Mouse (Mus musculus) kidney, embryonic 15.5 days (tissue): ENCODE data around the gene Cabin1. TPM values are rescaled to one million over a fixed set of nuclear protein-coding genes. Genes with fewer than 3 reads are reported as not detected.

Source experiments
- ATAC-seq: fragments of 200-750 bp; cut with Nextera tagmentation; replicated peaks from 2 replicates; pipeline ENCODE4 v1.8.0; 2017; ENCODE audit warnings: moderate TSS enrichment; ENCODE audit not compliant: low FRiP score
- H3K27ac ChIP-seq: fragments of 300-500 bp; sonication (generic); 2 replicates; pipeline ENCODE4 v1.5.1; 2015; ENCODE audit warnings: mild to moderate bottlenecking, inconsistent platforms
- H3K27me3 ChIP-seq: fragments of 300-500 bp; sonication (generic); 2 replicates; pipeline ENCODE4 v1.6.1; 2015; ENCODE audit warnings: inconsistent platforms
- H3K36me3 ChIP-seq: fragments of 300-500 bp; sonication (generic); 2 replicates; pipeline ENCODE4 v1.6.1; 2015; ENCODE audit warnings: inconsistent platforms
- H3K4me1 ChIP-seq: fragments of 300-500 bp; sonication (generic); 2 replicates; pipeline ENCODE4 v1.6.1; 2015; ENCODE audit warnings: inconsistent platforms
- H3K4me2 ChIP-seq: fragments of 300-500 bp; sonication (generic); 2 replicates; pipeline ENCODE4 v1.6.1; 2015; ENCODE audit warnings: moderate library complexity, mild to moderate bottlenecking, inconsistent platforms
- H3K4me3 ChIP-seq: fragments of 300-500 bp; sonication (generic); replicated peaks from 2 replicates; pipeline ENCODE4 v1.5.1; 2015; ENCODE audit warnings: mild to moderate bottlenecking, inconsistent platforms
- H3K9ac ChIP-seq: fragments of 300-500 bp; sonication (generic); 2 replicates; pipeline ENCODE4 v1.6.1; 2015; ENCODE audit warnings: mild to moderate bottlenecking, inconsistent platforms
- H3K9me3 ChIP-seq: fragments of 300-500 bp; sonication (generic); replicated peaks from 2 replicates; pipeline ENCODE4 v1.6.1; 2016; ENCODE audit warnings: inconsistent platforms
- WGBS: fragments of 180-500 bp; shearing (Covaris S2); methylation state at CpG from one replicate; pipeline ENCODE4 v1.1.7; 2015; ENCODE audit warnings: mixed read lengths; 5-methylcytosine and 5-hydroxymethylcytosine counted together
- polyA plus RNA-seq: library from polyadenylated mRNA; unstranded; fragments of >200 nt; fragmentation: Nextera tagmentation; extraction: Ambion mirVana; gene quantifications from 2 replicates; pipeline ENCODE4 v1.2.1, GENCODE M21; 2015

Cabin1 gene
- polyA plus RNA-seq, 1 experiment from 2014 or later = 35.1 TPM

GRCm38 (mm10) chr10:75675594-75675993 is 88.5 kb downstream of the Cabin1 start:
- Histone ChIP-seq H3K27ac (no peak overlapping the region), H3K9ac (no peak overlapping the region), H3K27me3 (no peaks in the 10 kb centered on the region), H3K9me3 (no peaks in the 10 kb centered on the region), H3K4me1 (peaks cover 9% of the 10 kb centered on the region; the same call in 1 of the 2 replicates), H3K36me3 (peaks cover 33% of the 10 kb centered on the region), H3K4me3 (no peak overlapping the region), H3K4me2 (no peak overlapping the region)
- WGBS = 89% methylated on average over 8 of the region's 8 CpGs
- ATAC-seq = no peak

GRCm38 (mm10) chr10:75669936-75670335 is 94.2 kb downstream of the Cabin1 start:
- no peak overlapping the region for H3K27ac ChIP-seq
- no peak overlapping the region for H3K4me3 ChIP-seq
- peaks cover 7% of the 10 kb centered on the region; the same call in 1 of the 2 replicates for H3K27me3 ChIP-seq
- no peaks in the 10 kb centered on the region for H3K9me3 ChIP-seq
- H3K4me1 ChIP-seq = peaks cover 20% of the 10 kb centered on the region
- no peak overlapping the region for H3K9ac ChIP-seq
- WGBS = 97% methylated on average over 1 of the region's 1 CpGs
- H3K36me3 ChIP-seq = peaks cover 33% of the 10 kb centered on the region
- H3K4me2 ChIP-seq = no peak overlapping the region
- no peak for ATAC-seq

- Histone ChIP-seq H3K9ac (peak overlapping the region; percentile 63), H3K4me1 (peaks cover 20% of the 10 kb centered on the region), H3K27me3 (peaks cover 7% of the 10 kb centered on the region; the same call in 1 of the 2 replicates), H3K4me2 (peak overlapping the region; percentile 98), H3K27ac (peak overlapping the region; percentile 66), H3K4me3 (peak overlapping the region; percentile 70), H3K36me3 (peaks cover 38% of the 10 kb centered on the region), H3K9me3 (no peaks in the 10 kb centered on the region)
- ATAC-seq = peak; percentile 84
- under 1% methylated on average over 23 of the region's 23 CpGs for WGBS
Measured at GRCm38 (mm10) chr10:75667911-75668270, 96.2 kb downstream of the Cabin1 start.

- H3K4me1 ChIP-seq = peaks cover 24% of the 10 kb centered on the region
- peak overlapping the region; percentile 98 for H3K4me2 ChIP-seq
- under 1% methylated on average over 63 of the region's 63 CpGs for WGBS
- peaks cover 7% of the 10 kb centered on the region; the same call in 1 of the 2 replicates for H3K27me3 ChIP-seq
- peak overlapping the region; percentile 66 for H3K27ac ChIP-seq
- peak overlapping the region; percentile 70 for H3K4me3 ChIP-seq
- peak overlapping the region; percentile 63 for H3K9ac ChIP-seq
- H3K9me3 ChIP-seq = no peaks in the 10 kb centered on the region
- ATAC-seq = peak; percentile 80
- peaks cover 44% of the 10 kb centered on the region for H3K36me3 ChIP-seq
Measured at GRCm38 (mm10) chr10:75667115-75667910, 96.8 kb downstream of the Cabin1 start.

- H3K27ac ChIP-seq = 0 out of 2 replicates have a peak overlapping the region, but pooled peaks have one; percentile 66
- WGBS = 45% methylated on average over 4 of the region's 4 CpGs
- H3K27me3 ChIP-seq = peaks cover 7% of the 10 kb centered on the region; the same call in 1 of the 2 replicates
- H3K9me3 ChIP-seq = no peaks in the 10 kb centered on the region
- ATAC-seq = no peak
- peak overlapping the region; percentile 63 for H3K9ac ChIP-seq
- H3K36me3 ChIP-seq = peaks cover 50% of the 10 kb centered on the region
- H3K4me1 ChIP-seq = peaks cover 24% of the 10 kb centered on the region
- H3K4me2 ChIP-seq = peak overlapping the region; percentile 98
- H3K4me3 ChIP-seq = peak overlapping the region; percentile 70
Measured at GRCm38 (mm10) chr10:75666451-75667030, 97.6 kb downstream of the Cabin1 start.

GRCm38 (mm10) chr10:75664673-75665270 is 99.4 kb downstream of the Cabin1 start:
- Histone ChIP-seq H3K27me3 (peaks cover 7% of the 10 kb centered on the region; the same call in 1 of the 2 replicates), H3K9me3 (no peaks in the 10 kb centered on the region), H3K4me2 (no peak overlapping the region), H3K9ac (no peak overlapping the region), H3K4me1 (peaks cover 24% of the 10 kb centered on the region), H3K27ac (no peak overlapping the region), H3K36me3 (peaks cover 44% of the 10 kb centered on the region), H3K4me3 (no peak overlapping the region)
- no peak for ATAC-seq
- WGBS = 91% methylated on average over 6 of the region's 6 CpGs

- Histone ChIP-seq H3K9me3 (no peaks in the 10 kb centered on the region), H3K36me3 (peaks cover 51% of the 10 kb centered on the region), H3K4me3 (no peak overlapping the region), H3K27me3 (no peaks in the 10 kb centered on the region), H3K4me1 (peaks cover 16% of the 10 kb centered on the region), H3K27ac (no peak overlapping the region), H3K4me2 (no peak overlapping the region), H3K9ac (no peak overlapping the region)
- ATAC-seq = no peak
- WGBS = 88% methylated on average over 4 of the region's 4 CpGs
Measured at GRCm38 (mm10) chr10:75662575-75662974, 101.6 kb downstream of the Cabin1 start.

GRCm38 (mm10) chr10:75661876-75662275 is 102.3 kb downstream of the Cabin1 start:
- H3K9ac ChIP-seq = no peak overlapping the region
- H3K4me3 ChIP-seq = no peak overlapping the region
- WGBS = 90% methylated on average over 3 of the region's 3 CpGs
- no peaks in the 10 kb centered on the region for H3K27me3 ChIP-seq
- H3K4me1 ChIP-seq = peaks cover 12% of the 10 kb centered on the region
- H3K4me2 ChIP-seq = no peak overlapping the region
- no peak overlapping the region for H3K27ac ChIP-seq
- no peak for ATAC-seq
- H3K9me3 ChIP-seq = no peaks in the 10 kb centered on the region
- H3K36me3 ChIP-seq = peaks cover 58% of the 10 kb centered on the region

GRCm38 (mm10) chr10:75661381-75661780 is 102.8 kb downstream of the Cabin1 start:
- H3K36me3 ChIP-seq = peaks cover 63% of the 10 kb centered on the region
- H3K27ac ChIP-seq = no peak overlapping the region
- no peak for ATAC-seq
- no peaks in the 10 kb centered on the region for H3K27me3 ChIP-seq
- 81% methylated on average over 6 of the region's 6 CpGs for WGBS
- H3K4me3 ChIP-seq = no peak overlapping the region
- no peak overlapping the region for H3K4me2 ChIP-seq
- H3K9ac ChIP-seq = no peak overlapping the region
- peaks cover 7% of the 10 kb centered on the region; the same call in 1 of the 2 replicates for H3K4me1 ChIP-seq
- H3K9me3 ChIP-seq = no peaks in the 10 kb centered on the region

- 96% methylated on average over 7 of the region's 7 CpGs for WGBS
- Histone ChIP-seq H3K4me1 (peaks cover 4% of the 10 kb centered on the region; the same call in 1 of the 2 replicates), H3K4me2 (no peak overlapping the region), H3K27ac (no peak overlapping the region), H3K27me3 (no peaks in the 10 kb centered on the region), H3K36me3 (peaks cover 83% of the 10 kb centered on the region), H3K9ac (no peak overlapping the region), H3K4me3 (no peak overlapping the region), H3K9me3 (no peaks in the 10 kb centered on the region)
- no peak for ATAC-seq
Measured at GRCm38 (mm10) chr10:75657772-75658171, 106.4 kb downstream of the Cabin1 start.

GRCm38 (mm10) chr10:75657165-75657564 is 107.0 kb downstream of the Cabin1 start:
- no peak overlapping the region for H3K27ac ChIP-seq
- H3K4me2 ChIP-seq = no peak overlapping the region
- no peaks in the 10 kb centered on the region for H3K9me3 ChIP-seq
- H3K27me3 ChIP-seq = no peaks in the 10 kb centered on the region
- peaks cover 83% of the 10 kb centered on the region for H3K36me3 ChIP-seq
- H3K4me3 ChIP-seq = no peak overlapping the region
- 96% methylated on average over 5 of the region's 5 CpGs for WGBS
- no peaks in the 10 kb centered on the region for H3K4me1 ChIP-seq
- ATAC-seq = no peak
- no peak overlapping the region for H3K9ac ChIP-seq

- Histone ChIP-seq H3K4me3 (no peak overlapping the region), H3K36me3 (peaks cover 99% of the 10 kb centered on the region), H3K9me3 (no peaks in the 10 kb centered on the region), H3K27ac (no peak overlapping the region), H3K4me1 (no peaks in the 10 kb centered on the region), H3K4me2 (no peak overlapping the region), H3K27me3 (no peaks in the 10 kb centered on the region), H3K9ac (no peak overlapping the region)
- 87% methylated on average over 4 of the region's 4 CpGs for WGBS
- ATAC-seq = no peak
Measured at GRCm38 (mm10) chr10:75654053-75654452, 110.1 kb downstream of the Cabin1 start.
